Mouse (Mus musculus): Measurements from ENCODE around the gene Fam120a. TPM values are rescaled to one million over a fixed set of nuclear protein-coding genes. Genes with fewer than 3 reads are reported as not detected.

Fam120a gene
- polyA plus RNA-seq, 1 experiment from 2014 or later: 24.8 TPM

- Histone ChIP-seq H3K4me2 (replicated peaks) (no peak overlapping the region), H3K36me3 (no peaks in the 10 kb centered on the region), H3K4me3 (replicated peaks) (no peak overlapping the region), H3K27ac (replicated peaks) (no peak overlapping the region), H3K9me3 (replicated peaks) (no peaks in the 10 kb centered on the region), H3K4me1 (peaks cover 50% of the 10 kb centered on the region), H3K27me3 (no peaks in the 10 kb centered on the region), H3K9ac (no peak overlapping the region)
- ATAC-seq (ENCODE audit: insufficient number of reproducible peaks, low FRiP score, low TSS enrichment, low read depth): no peak
- WGBS: 80% methylated on average over 5 of the region's 5 CpGs
Measured at GRCm38 (mm10) chr13:48851719-48852118, 116.1 kb downstream of the Fam120a start.

- Histone ChIP-seq H3K9ac (no peak overlapping the region), H3K9me3 (replicated peaks) (no peaks in the 10 kb centered on the region), H3K4me3 (replicated peaks) (no peak overlapping the region), H3K4me2 (replicated peaks) (no peak overlapping the region), H3K4me1 (peaks cover 43% of the 10 kb centered on the region), H3K36me3 (no peaks in the 10 kb centered on the region), H3K27ac (replicated peaks) (no peak overlapping the region), H3K27me3 (no peaks in the 10 kb centered on the region)
- ATAC-seq (ENCODE audit: insufficient number of reproducible peaks, low FRiP score, low TSS enrichment, low read depth): no peak
- 74% methylated on average over 8 of the region's 8 CpGs for WGBS
Measured at GRCm38 (mm10) chr13:48850771-48851170, 117.0 kb downstream of the Fam120a start.

GRCm38 (mm10) chr13:48850326-48850725, 117.5 kb downstream of the Fam120a start:
- Histone ChIP-seq H3K9ac (no peak overlapping the region), H3K4me1 (peaks cover 40% of the 10 kb centered on the region), H3K4me3 (replicated peaks) (no peak overlapping the region), H3K27me3 (no peaks in the 10 kb centered on the region), H3K4me2 (replicated peaks) (no peak overlapping the region), H3K36me3 (no peaks in the 10 kb centered on the region), H3K27ac (replicated peaks) (no peak overlapping the region), H3K9me3 (replicated peaks) (no peaks in the 10 kb centered on the region)
- ATAC-seq (ENCODE audit: insufficient number of reproducible peaks, low FRiP score, low TSS enrichment, low read depth): no peak
- WGBS: 85% methylated on average over 2 of the region's 2 CpGs

GRCm38 (mm10) chr13:48849155-48849554, 118.7 kb downstream of the Fam120a start:
- H3K27ac ChIP-seq (replicated peaks): no peak overlapping the region
- no peaks in the 10 kb centered on the region for H3K27me3 ChIP-seq
- WGBS: 21% methylated on average over 3 of the region's 3 CpGs
- peaks cover 31% of the 10 kb centered on the region for H3K4me1 ChIP-seq
- no peak overlapping the region for H3K4me2 ChIP-seq (replicated peaks)
- no peak for ATAC-seq (ENCODE audit: insufficient number of reproducible peaks, low FRiP score, low TSS enrichment, low read depth)
- H3K9me3 ChIP-seq (replicated peaks): no peaks in the 10 kb centered on the region
- no peak overlapping the region for H3K4me3 ChIP-seq (replicated peaks)
- no peak overlapping the region for H3K9ac ChIP-seq
- no peaks in the 10 kb centered on the region for H3K36me3 ChIP-seq

GRCm38 (mm10) chr13:48845308-48845707, 122.5 kb downstream of the Fam120a start:
- WGBS: 59% methylated on average over 4 of the region's 4 CpGs
- ATAC-seq (ENCODE audit: insufficient number of reproducible peaks, low FRiP score, low TSS enrichment, low read depth): no peak
- H3K4me3 ChIP-seq (replicated peaks): no peak overlapping the region

GRCm38 (mm10) chr13:48843530-48843929, 124.3 kb downstream of the Fam120a start:
- H3K36me3 ChIP-seq: no peaks in the 10 kb centered on the region
- WGBS: 72% methylated on average over 1 of the region's 1 CpGs
- ATAC-seq (ENCODE audit: insufficient number of reproducible peaks, low FRiP score, low TSS enrichment, low read depth): no peak
- no peaks in the 10 kb centered on the region for H3K27me3 ChIP-seq
- H3K4me3 ChIP-seq (replicated peaks): no peak overlapping the region
- H3K4me2 ChIP-seq (replicated peaks): no peak overlapping the region
- H3K9me3 ChIP-seq (replicated peaks): no peaks in the 10 kb centered on the region
- no peak overlapping the region for H3K9ac ChIP-seq
- H3K4me1 ChIP-seq: 0 out of 2 replicates have a peak, but pooled peaks cover 5% of the 10 kb centered on the region
- H3K27ac ChIP-seq (replicated peaks): no peak overlapping the region

More at GRCm38 (mm10) chr13:48845308-48845707, 122.5 kb downstream of the Fam120a start:
- H3K9me3 ChIP-seq (replicated peaks): no peaks in the 10 kb centered on the region
- H3K36me3 ChIP-seq: no peaks in the 10 kb centered on the region
- H3K9ac ChIP-seq: no peak overlapping the region
- no peaks in the 10 kb centered on the region for H3K27me3 ChIP-seq
- H3K4me2 ChIP-seq (replicated peaks): no peak overlapping the region
- H3K4me1 ChIP-seq: peaks cover 13% of the 10 kb centered on the region
- no peak overlapping the region for H3K27ac ChIP-seq (replicated peaks)

- Histone ChIP-seq H3K27ac (replicated peaks) (no peak overlapping the region), H3K36me3 (no peaks in the 10 kb centered on the region), H3K4me3 (replicated peaks) (no peak overlapping the region), H3K9ac (no peak overlapping the region), H3K4me2 (replicated peaks) (no peak overlapping the region), H3K4me1 (0 out of 2 replicates have a peak, but pooled peaks cover 3% of the 10 kb centered on the region), H3K27me3 (no peaks in the 10 kb centered on the region), H3K9me3 (replicated peaks) (no peaks in the 10 kb centered on the region)
- no peak for ATAC-seq (ENCODE audit: insufficient number of reproducible peaks, low FRiP score, low TSS enrichment, low read depth)
- WGBS: 75% methylated on average over 5 of the region's 5 CpGs
Measured at GRCm38 (mm10) chr13:48841905-48842592, 125.8 kb downstream of the Fam120a start.

- H3K9me3 ChIP-seq (replicated peaks): no peaks in the 10 kb centered on the region
- H3K9ac ChIP-seq: no peak overlapping the region
- WGBS: 74% methylated on average over 2 of the region's 2 CpGs
- H3K4me2 ChIP-seq (replicated peaks): no peak overlapping the region
- H3K36me3 ChIP-seq: peaks cover 11% of the 10 kb centered on the region
- no peak overlapping the region for H3K27ac ChIP-seq (replicated peaks)
- ATAC-seq (ENCODE audit: insufficient number of reproducible peaks, low FRiP score, low TSS enrichment, low read depth): no peak
- H3K4me1 ChIP-seq: no peaks in the 10 kb centered on the region
- no peak overlapping the region for H3K4me3 ChIP-seq (replicated peaks)
- H3K27me3 ChIP-seq: no peaks in the 10 kb centered on the region
Measured at GRCm38 (mm10) chr13:48838284-48838683, 129.5 kb downstream of the Fam120a start.

GRCm38 (mm10) chr13:48837537-48837936, 130.3 kb downstream of the Fam120a start:
- no peaks in the 10 kb centered on the region for H3K9me3 ChIP-seq (replicated peaks)
- WGBS: 82% methylated on average over 6 of the region's 6 CpGs
- H3K4me1 ChIP-seq: no peaks in the 10 kb centered on the region
- no peak overlapping the region for H3K4me3 ChIP-seq (replicated peaks)
- H3K27ac ChIP-seq (replicated peaks): no peak overlapping the region
- ATAC-seq (ENCODE audit: insufficient number of reproducible peaks, low FRiP score, low TSS enrichment, low read depth): no peak
- H3K27me3 ChIP-seq: no peaks in the 10 kb centered on the region
- peaks cover 11% of the 10 kb centered on the region for H3K36me3 ChIP-seq
- no peak overlapping the region for H3K4me2 ChIP-seq (replicated peaks)
- H3K9ac ChIP-seq: no peak overlapping the region

GRCm38 (mm10) chr13:48830528-48831250, 137.1 kb downstream of the Fam120a start:
- no peak overlapping the region for H3K4me3 ChIP-seq (replicated peaks)
- no peaks in the 10 kb centered on the region for H3K9me3 ChIP-seq (replicated peaks)
- H3K9ac ChIP-seq: no peak overlapping the region
- no peaks in the 10 kb centered on the region for H3K27me3 ChIP-seq
- WGBS: 50% methylated on average over 14 of the region's 14 CpGs
- H3K27ac ChIP-seq (replicated peaks): no peak overlapping the region
- no peak; the same call in 1 of the 2 replicates for ATAC-seq (ENCODE audit: insufficient number of reproducible peaks, low FRiP score, low TSS enrichment, low read depth)
- no peak overlapping the region for H3K4me2 ChIP-seq (replicated peaks)
- H3K36me3 ChIP-seq: peaks cover 51% of the 10 kb centered on the region
- no peaks in the 10 kb centered on the region for H3K4me1 ChIP-seq

- H3K27me3 ChIP-seq: no peaks in the 10 kb centered on the region
- no peak overlapping the region for H3K4me3 ChIP-seq (replicated peaks)
- H3K4me2 ChIP-seq (replicated peaks): no peak overlapping the region
- no peak overlapping the region for H3K9ac ChIP-seq
- 75% methylated on average over 4 of the region's 4 CpGs for WGBS
- peaks cover 60% of the 10 kb centered on the region for H3K36me3 ChIP-seq
- no peaks in the 10 kb centered on the region for H3K4me1 ChIP-seq
- H3K27ac ChIP-seq (replicated peaks): no peak overlapping the region
- ATAC-seq (ENCODE audit: insufficient number of reproducible peaks, low FRiP score, low TSS enrichment, low read depth): no peak
- no peaks in the 10 kb centered on the region for H3K9me3 ChIP-seq (replicated peaks)
Measured at GRCm38 (mm10) chr13:48829780-48830179, 138.0 kb downstream of the Fam120a start.
